ENCODE assay signal across 37 mouse cellular contexts in genomic region chr1:85887221-85887620, GRCm38 (mm10). TPM values are rescaled to one million over a fixed set of nuclear protein-coding genes. Genes with fewer than 3 reads are reported as not detected.
"Had no signal": no experiment of that assay in that cellular context is flagged by ENCODE, and none has a peak within 500 bp of the region (broad histone marks: within the 10 kb centered on the region; RNA-seq: fewer than 3 reads in every experiment).

No protein-coding gene starts in this region.

- ATAC-seq: hindbrain, postnatal 0 days; inflammation-experienced regulatory T-cells, adult 6 months; intestine, embryonic 15.5 days; intestine, embryonic 16.5 days; intestine, postnatal 0 days had no signal

- H3K9ac ChIP-seq: heart, embryonic 12.5 days; heart, embryonic 13.5 days; heart, embryonic 15.5 days; hindbrain, embryonic 12.5 days; hindbrain, embryonic 13.5 days; hindbrain, embryonic 14.5 days; hindbrain, embryonic 15.5 days; intestine, embryonic 15.5 days; kidney, embryonic 15.5 days had no signal

- H3K27ac ChIP-seq: heart, embryonic 13.5 days; heart, embryonic 15.5 days; hindbrain, embryonic 10.5 days; hindbrain, embryonic 12.5 days; hindbrain, embryonic 13.5 days; hindbrain, embryonic 14.5 days; hindbrain, embryonic 15.5 days; hindbrain, postnatal 0 days; intestine, embryonic 15.5 days; kidney, embryonic 15.5 days; kidney, postnatal 0 days; layer of hippocampus, adult 2 months; left cerebral cortex, adult 2 months had no signal

- DNase-seq: heart, postnatal 10 days; heart, postnatal 14 days; heart, postnatal 36 days; heart, postnatal 4 days; kidney, adult 11 months; kidney, adult 18-20 months; kidney, adult 2 months; kidney, adult 8-10 months; kidney, adult 9 months; kidney, postnatal 10 days; kidney, postnatal 14 days; kidney, postnatal 25 days; kidney, postnatal 36 days; kidney, postnatal 4 days; layer of hippocampus, adult 9-11 months; layer of hippocampus, postnatal 36 days had no signal

- H3K9me3 ChIP-seq: heart, embryonic 15.5 days; hindbrain, embryonic 15.5 days; intestine, embryonic 15.5 days had no signal

- H3K4me3 ChIP-seq: heart, embryonic 12.5 days; heart, embryonic 13.5 days; heart, embryonic 15.5 days; hindbrain, embryonic 10.5 days; hindbrain, embryonic 12.5 days; hindbrain, embryonic 13.5 days; hindbrain, embryonic 15.5 days; intestine, embryonic 15.5 days; kidney, embryonic 15.5 days; layer of hippocampus, adult 2 months; left cerebral cortex, adult 2 months had no signal

- H3K4me2 ChIP-seq: heart, embryonic 11.5 days; heart, embryonic 12.5 days; heart, embryonic 13.5 days; heart, embryonic 15.5 days; hindbrain, embryonic 12.5 days; hindbrain, embryonic 13.5 days; hindbrain, embryonic 14.5 days; hindbrain, embryonic 15.5 days; intestine, embryonic 15.5 days; kidney, embryonic 15.5 days had no signal

- H3K36me3 ChIP-seq: heart, embryonic 12.5 days; heart, embryonic 13.5 days; heart, embryonic 15.5 days; hindbrain, embryonic 10.5 days; hindbrain, embryonic 12.5 days; hindbrain, embryonic 13.5 days; hindbrain, embryonic 15.5 days; intestine, embryonic 15.5 days; kidney, embryonic 15.5 days had no signal

- H3K4me1 ChIP-seq: heart, embryonic 12.5 days; heart, embryonic 13.5 days; heart, embryonic 15.5 days; hindbrain, embryonic 10.5 days; hindbrain, embryonic 12.5 days; hindbrain, embryonic 13.5 days; hindbrain, embryonic 15.5 days; intestine, embryonic 15.5 days; kidney, embryonic 15.5 days had no signal

- H3K27me3 ChIP-seq: heart, embryonic 12.5 days; heart, embryonic 13.5 days; heart, embryonic 15.5 days; hindbrain, embryonic 12.5 days; hindbrain, embryonic 13.5 days; hindbrain, embryonic 15.5 days; intestine, embryonic 15.5 days; kidney, embryonic 15.5 days had no signal

RNA-seq across cellular contexts. Expression of gene 4933407L21Rik, which starts 41.1 kb away (rescaled TPM):
- total RNA-seq: heart, postnatal 14 days; heart, postnatal 25 days; heart, postnatal 36 days; heart, postnatal 4 days; hematopoietic stem cell, adult 5-6 weeks had no signal
- polyA plus RNA-seq: heart, embryonic 11.5 days; heart, embryonic 12.5 days; heart, embryonic 13.5 days; heart, postnatal 0 days had no signal
